Mouse (Mus musculus) kidney, embryonic 14.5 days (tissue): ENCODE measurements around the gene Zfp523. TPM values are rescaled to one million over a fixed set of nuclear protein-coding genes. Genes with fewer than 3 reads are reported as not detected.

Experiments
- ATAC-seq: fragments of 200-750 bp; cut with Nextera tagmentation; 2 replicates; pipeline ENCODE4 v1.8.0; 2017; ENCODE audit warnings: moderate number of reproducible peaks, mild to moderate bottlenecking, moderate TSS enrichment, moderate library complexity; ENCODE audit not compliant: low FRiP score, low TSS enrichment
- H3K27ac ChIP-seq: fragments of 300-500 bp; sonication (generic); 2 replicates; pipeline ENCODE4 v1.5.1; 2014; ENCODE audit warnings: low read depth, mild to moderate bottlenecking, low read length, moderate library complexity, mixed read lengths
- H3K27me3 ChIP-seq: fragments of 300-500 bp; sonication (generic); 2 replicates; pipeline ENCODE4 v1.6.1; 2014; ENCODE audit warnings: mild to moderate bottlenecking, low read length; ENCODE audit not compliant: control insufficient read depth, insufficient read depth
- H3K36me3 ChIP-seq: fragments of 300-500 bp; sonication (generic); 2 replicates; pipeline ENCODE4 v1.6.1; 2014; ENCODE audit warnings: low read length, mixed read lengths; ENCODE audit not compliant: control insufficient read depth, insufficient read depth
- H3K4me1 ChIP-seq: fragments of 300-500 bp; sonication (generic); 2 replicates; pipeline ENCODE4 v1.6.1; 2014; ENCODE audit warnings: low read length, mixed read lengths; ENCODE audit not compliant: control insufficient read depth, insufficient read depth
- H3K4me2 ChIP-seq: fragments of 300-500 bp; sonication (generic); replicated peaks from 2 replicates; pipeline ENCODE4 v1.6.1; 2014; ENCODE audit warnings: low read depth, mild to moderate bottlenecking, low read length
- H3K4me3 ChIP-seq: fragments of 300-500 bp; sonication (generic); 2 replicates; pipeline ENCODE4 v1.5.1; 2014; ENCODE audit warnings: mild to moderate bottlenecking, low read length
- H3K9ac ChIP-seq: fragments of 300-500 bp; sonication (generic); 2 replicates; pipeline ENCODE4 v1.6.1; 2014; ENCODE audit warnings: low read depth, mild to moderate bottlenecking, low read length, moderate library complexity
- H3K9me3 ChIP-seq: fragments of 300-500 bp; sonication (generic); 2 replicates; pipeline ENCODE4 v1.6.1; 2016; ENCODE audit warnings: low read length; ENCODE audit not compliant: control insufficient read depth
- WGBS: fragments of 180-500 bp; shearing (Covaris S2); extraction: QIAGEN DNeasy Blood & Tissue Kit; methylation state at CpG from one replicate; pipeline ENCODE4 v1.1.7; 2014; 5-methylcytosine and 5-hydroxymethylcytosine counted together
- polyA plus RNA-seq: library from polyadenylated mRNA; unstranded; fragments of >200 nt; fragmentation: Nextera tagmentation; extraction: Ambion mirVana; gene quantifications from 2 replicates; pipeline ENCODE4 v1.2.1, GENCODE M21; 2014

The Zfp523 gene
- polyA plus RNA-seq, 1 experiment from 2014 or later: 39.7 TPM

DNA sequence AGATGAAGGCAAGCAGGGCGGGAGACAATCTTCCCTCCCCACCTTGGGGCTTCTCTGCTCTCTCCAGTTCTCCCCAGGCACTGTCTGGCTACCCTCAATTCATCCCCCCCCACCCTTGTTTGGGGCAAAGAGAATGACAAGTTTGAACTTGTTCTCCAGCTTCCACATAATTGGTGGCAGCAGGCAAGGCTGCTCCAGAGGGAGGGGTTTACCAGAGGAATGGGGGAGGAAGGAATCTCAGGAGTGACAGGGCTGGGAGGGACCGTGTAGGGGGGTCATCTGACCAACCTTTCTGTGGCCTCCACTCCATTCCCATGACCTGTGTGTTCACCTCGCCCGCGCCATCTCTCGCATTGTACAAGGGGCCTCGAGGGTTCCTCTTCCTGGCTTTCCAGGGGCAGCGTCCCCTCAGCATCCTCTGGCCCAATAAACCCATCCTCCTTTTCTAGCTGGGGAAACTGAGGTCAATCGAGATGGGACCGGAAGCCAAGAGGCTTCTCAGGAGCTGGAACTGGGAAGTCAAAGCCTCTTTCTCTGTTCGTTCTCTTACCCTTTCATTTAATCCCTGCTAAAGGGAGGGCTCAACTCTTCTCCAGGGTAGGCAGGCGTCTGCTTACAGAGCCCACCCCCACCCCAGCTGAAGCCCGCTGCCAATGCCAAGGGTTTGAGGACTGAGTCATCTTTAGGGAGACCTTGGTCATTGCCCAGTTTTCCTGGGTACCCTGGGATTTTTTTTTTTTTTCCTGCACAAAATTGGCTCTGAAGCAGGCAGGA, 36.3 kb upstream of the Zfp523 start:
- 28% methylated on average over 13 of the region's 13 CpGs for WGBS
- H3K4me2 ChIP-seq: peak overlapping the region; percentile 68
- peaks cover 37% of the 10 kb centered on the region for H3K4me1 ChIP-seq
- H3K4me3 ChIP-seq: peak overlapping the region; percentile 59
- no peaks in the 10 kb centered on the region for H3K27me3 ChIP-seq
- no peak for ATAC-seq
- 0 out of 2 replicates have a peak overlapping the region, but pooled peaks have one; percentile 71 for H3K9ac ChIP-seq
- H3K36me3 ChIP-seq: no peaks in the 10 kb centered on the region
- peak overlapping the region; percentile 88 for H3K27ac ChIP-seq
- H3K9me3 ChIP-seq: no peaks in the 10 kb centered on the region

DNA sequence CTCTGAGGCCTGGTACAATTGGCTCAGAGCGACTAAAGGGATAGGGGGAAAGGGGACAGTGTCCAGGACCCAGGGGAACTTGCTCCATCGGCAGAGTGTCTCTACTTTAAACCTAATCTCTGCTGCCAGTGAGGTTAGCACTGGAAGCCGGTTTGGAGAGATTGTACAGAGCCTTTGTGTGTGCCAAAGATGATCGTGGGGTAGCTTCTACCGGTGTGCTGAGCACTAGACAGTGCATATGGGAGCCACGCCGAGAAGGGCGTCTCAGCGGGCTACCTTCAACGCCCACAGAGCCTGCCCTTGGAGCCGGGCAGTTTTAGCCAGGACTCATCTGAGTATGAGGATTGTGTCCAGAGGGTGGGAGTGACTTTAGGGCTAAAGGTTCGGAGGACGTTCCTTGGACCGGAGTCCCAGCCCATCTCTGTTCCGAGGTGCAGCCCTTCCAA, 35.7 kb upstream of the Zfp523 start:
- peak overlapping the region; percentile 59 for H3K4me3 ChIP-seq
- peak overlapping the region; percentile 88 for H3K27ac ChIP-seq
- H3K4me2 ChIP-seq: peak overlapping the region; percentile 68
- WGBS: 2% methylated on average over 15 of the region's 15 CpGs
- peak overlapping the region; percentile 71 for H3K9ac ChIP-seq
- no peaks in the 10 kb centered on the region for H3K9me3 ChIP-seq
- no peak for ATAC-seq
- H3K27me3 ChIP-seq: no peaks in the 10 kb centered on the region
- peaks cover 41% of the 10 kb centered on the region for H3K4me1 ChIP-seq
- no peaks in the 10 kb centered on the region for H3K36me3 ChIP-seq

DNA sequence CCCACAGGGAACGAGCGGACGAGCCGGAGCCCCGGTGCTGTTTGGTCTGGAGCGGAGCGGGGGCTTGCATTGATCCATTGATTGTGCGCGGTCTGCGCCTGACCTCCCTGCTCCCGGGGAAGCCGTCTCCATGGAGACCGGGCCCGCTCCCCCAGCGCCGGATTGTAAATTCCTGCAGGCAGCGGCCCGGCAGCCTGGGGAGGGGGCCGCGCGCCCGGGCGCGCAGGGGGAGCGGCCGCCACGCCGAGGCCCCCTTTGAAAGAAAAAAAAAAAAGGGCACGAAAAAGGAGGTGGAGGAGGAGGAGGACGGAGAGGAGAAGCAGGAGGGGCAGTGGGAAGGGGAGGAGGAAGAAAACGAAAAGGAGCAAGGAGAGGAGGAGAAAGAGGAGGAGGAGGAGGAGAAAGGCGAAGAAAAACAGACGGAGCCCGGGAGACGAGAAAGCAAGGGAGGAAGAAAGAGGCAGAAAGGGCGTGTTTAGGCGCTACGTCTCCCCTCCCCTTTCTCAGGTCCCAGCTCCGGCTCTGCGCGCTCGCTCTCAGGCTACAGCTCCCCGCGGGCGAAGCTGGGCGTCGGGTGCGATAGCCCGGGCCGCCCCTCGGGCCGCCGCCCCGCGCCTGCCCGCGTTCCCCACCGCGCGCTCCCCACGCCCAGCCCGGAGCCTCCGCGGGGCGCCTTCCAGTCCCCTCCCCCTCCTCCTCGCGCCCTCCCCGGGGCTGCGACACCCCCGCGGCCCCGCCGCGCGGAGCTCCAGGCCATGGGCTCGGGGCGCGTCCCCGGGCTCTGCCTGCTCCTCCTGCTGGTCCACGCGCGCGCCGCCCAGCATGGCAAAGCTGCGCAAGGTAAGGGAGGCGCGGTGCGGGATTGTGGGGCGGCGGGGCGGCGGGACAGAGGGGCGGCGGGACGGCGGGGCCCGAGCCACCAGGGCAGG, 34.9 kb upstream of the Zfp523 start, which contains the start of gene Scube3:
TSS of gene Scube3 (plus strand) at position 371 of the 929 bp plus-strand sequence.
- H3K4me3 ChIP-seq: peak within 1 kb of the TSS; percentile 59
- peak; percentile 30; the same call in 1 of the 2 replicates for ATAC-seq
- under 1% methylated on average over 56 of the region's 97 CpGs for WGBS
- H3K4me2 ChIP-seq: peak within 1 kb of the TSS; percentile 68
- H3K4me1 ChIP-seq: peaks cover 45% of the 10 kb centered on the region
- peak within 1 kb of the TSS; percentile 88 for H3K27ac ChIP-seq
- H3K36me3 ChIP-seq: no peaks in the 10 kb centered on the region
- H3K9me3 ChIP-seq: no peaks in the 10 kb centered on the region
- H3K9ac ChIP-seq: peak within 1 kb of the TSS; percentile 71
- no peaks in the 10 kb centered on the region for H3K27me3 ChIP-seq

DNA sequence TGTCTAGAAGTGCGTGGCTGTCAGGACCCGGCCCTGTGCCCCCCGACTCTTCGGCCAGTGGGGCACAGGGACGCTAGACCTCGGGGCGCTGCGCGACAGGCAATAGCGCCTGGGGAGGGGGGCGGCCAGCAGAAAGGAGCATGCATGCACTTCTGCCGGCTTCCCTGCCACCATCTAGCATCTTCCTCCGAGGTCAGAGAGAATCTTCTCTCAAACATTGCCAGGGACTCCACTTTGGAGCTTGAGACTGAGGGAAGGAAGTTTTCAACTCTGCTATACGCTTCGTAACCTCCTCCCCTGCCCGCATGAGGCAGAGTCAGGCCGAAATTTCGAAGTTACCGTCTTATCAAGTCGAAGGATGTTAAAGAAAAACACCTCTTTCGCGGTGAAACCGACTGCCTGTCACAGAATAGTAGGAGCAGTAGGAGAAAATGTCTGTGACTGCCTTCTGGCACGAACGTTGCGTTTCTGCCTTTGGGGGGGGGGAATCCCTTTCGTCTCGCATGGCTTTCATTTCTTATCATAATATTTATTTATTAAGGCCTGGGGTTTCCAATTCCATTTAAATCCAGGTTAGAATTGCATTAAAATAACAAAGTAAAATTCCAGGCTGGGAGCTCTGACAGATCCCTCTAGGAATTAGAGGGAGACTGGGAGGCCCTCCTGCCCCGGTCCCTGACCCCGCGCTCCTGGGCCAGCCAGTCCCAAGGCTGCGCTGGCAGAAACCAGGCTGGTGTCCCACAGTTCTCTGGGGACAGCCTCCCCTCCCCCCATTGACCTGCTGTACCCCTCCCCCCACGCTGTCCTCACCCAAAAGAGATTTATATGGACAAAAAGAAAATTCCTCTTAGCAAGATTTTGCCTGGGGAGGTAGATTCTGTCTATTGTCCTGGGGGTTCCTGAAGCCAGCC, 34.0 kb upstream of the Zfp523 start:
- Histone ChIP-seq H3K9me3 (no peaks in the 10 kb centered on the region), H3K4me1 (peaks cover 47% of the 10 kb centered on the region), H3K27ac (peak overlapping the region; percentile 88), H3K36me3 (no peaks in the 10 kb centered on the region), H3K27me3 (no peaks in the 10 kb centered on the region), H3K4me2 (peak overlapping the region; percentile 68), H3K4me3 (peak overlapping the region; percentile 59), H3K9ac (peak overlapping the region; percentile 71)
- WGBS: under 1% methylated on average over 29 of the region's 33 CpGs
- no peak for ATAC-seq

DNA sequence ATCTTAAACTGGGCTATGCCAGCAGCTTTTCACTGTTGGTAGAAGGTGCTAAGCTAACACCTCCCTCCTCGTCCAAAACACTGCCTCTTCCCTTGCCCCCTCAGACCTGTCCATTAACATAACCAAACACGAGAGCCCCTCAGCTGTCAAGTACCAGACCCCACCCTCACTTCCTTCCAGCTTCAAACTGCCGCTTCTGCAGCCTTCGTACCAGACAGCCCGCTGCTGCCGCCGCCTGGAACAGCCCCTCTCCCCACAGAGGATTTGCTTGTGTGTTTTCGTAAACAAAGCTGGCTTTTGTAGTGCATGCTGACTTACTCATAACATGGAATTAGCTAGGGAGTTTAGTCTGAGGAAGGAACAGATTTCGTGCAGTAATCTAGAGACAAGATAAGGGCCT, 33.2 kb upstream of the Zfp523 start:
- peak overlapping the region; percentile 59 for H3K4me3 ChIP-seq
- peak overlapping the region; percentile 28; the same call in 1 of the 2 replicates for H3K9ac ChIP-seq
- 3% methylated on average over 9 of the region's 9 CpGs for whole genome bisulfite sequencing
- no peak overlapping the region for H3K27ac ChIP-seq
- H3K36me3 ChIP-seq: no peaks in the 10 kb centered on the region
- no peak for ATAC-seq
- peak overlapping the region; percentile 68 for H3K4me2 ChIP-seq
- peaks cover 47% of the 10 kb centered on the region for H3K4me1 ChIP-seq
- no peaks in the 10 kb centered on the region for H3K9me3 ChIP-seq
- H3K27me3 ChIP-seq: no peaks in the 10 kb centered on the region

DNA sequence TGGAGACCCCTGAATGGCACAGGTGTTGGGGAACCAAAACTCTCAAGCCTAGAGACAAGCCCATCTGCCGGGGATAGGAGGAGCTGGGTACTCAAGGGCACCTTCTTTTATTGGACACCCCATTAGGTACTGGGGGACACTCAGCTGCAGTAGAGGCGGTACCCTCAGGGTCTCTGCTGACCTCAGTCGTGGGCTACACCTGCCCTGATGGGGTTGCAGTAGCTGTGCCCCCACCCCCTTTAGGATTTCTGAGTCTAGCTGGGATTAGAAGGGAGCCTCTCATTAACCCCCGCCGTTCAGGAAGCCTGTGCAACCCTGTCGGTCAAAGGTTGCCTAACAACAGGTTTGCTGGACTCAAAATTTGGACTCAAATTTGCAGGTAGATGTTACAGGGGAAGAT, 32.7 kb upstream of the Zfp523 start:
- H3K9me3 ChIP-seq: no peaks in the 10 kb centered on the region
- no peak for ATAC-seq
- no peaks in the 10 kb centered on the region for H3K36me3 ChIP-seq
- peaks cover 48% of the 10 kb centered on the region for H3K4me1 ChIP-seq
- WGBS: 9% methylated on average over 6 of the region's 6 CpGs
- peak overlapping the region; percentile 68 for H3K4me2 ChIP-seq
- H3K9ac ChIP-seq: peak overlapping the region; percentile 28
- H3K27ac ChIP-seq: no peak overlapping the region
- no peaks in the 10 kb centered on the region for H3K27me3 ChIP-seq
- H3K4me3 ChIP-seq: peak overlapping the region; percentile 59

DNA sequence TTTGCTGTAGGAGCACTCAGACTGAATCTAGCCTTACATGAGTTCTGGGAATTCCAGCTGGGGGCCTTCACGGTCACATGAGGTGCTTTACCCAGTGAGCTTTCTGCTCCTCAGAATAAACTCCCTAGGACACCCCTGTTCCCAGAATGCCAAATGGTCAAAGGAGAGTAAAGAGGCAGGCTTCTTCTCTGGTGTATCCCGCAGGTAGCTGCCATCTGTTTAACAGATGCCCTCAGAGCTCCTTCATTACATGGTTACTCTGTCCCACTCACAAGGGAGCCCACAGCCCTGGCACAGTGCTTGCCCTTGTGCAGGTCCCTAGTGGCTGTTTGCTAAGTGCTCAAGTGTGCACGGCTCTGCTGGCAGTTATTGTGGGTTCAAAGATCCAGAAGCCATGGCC, 28.6 kb upstream of the Zfp523 start:
- Histone ChIP-seq H3K27ac (no peak overlapping the region), H3K4me3 (no peak overlapping the region), H3K27me3 (no peaks in the 10 kb centered on the region), H3K4me2 (no peak overlapping the region), H3K36me3 (peaks cover 6% of the 10 kb centered on the region), H3K9me3 (no peaks in the 10 kb centered on the region), H3K4me1 (peaks cover 43% of the 10 kb centered on the region), H3K9ac (no peak overlapping the region)
- no peak for ATAC-seq
- 70% methylated on average over 3 of the region's 3 CpGs for WGBS

DNA sequence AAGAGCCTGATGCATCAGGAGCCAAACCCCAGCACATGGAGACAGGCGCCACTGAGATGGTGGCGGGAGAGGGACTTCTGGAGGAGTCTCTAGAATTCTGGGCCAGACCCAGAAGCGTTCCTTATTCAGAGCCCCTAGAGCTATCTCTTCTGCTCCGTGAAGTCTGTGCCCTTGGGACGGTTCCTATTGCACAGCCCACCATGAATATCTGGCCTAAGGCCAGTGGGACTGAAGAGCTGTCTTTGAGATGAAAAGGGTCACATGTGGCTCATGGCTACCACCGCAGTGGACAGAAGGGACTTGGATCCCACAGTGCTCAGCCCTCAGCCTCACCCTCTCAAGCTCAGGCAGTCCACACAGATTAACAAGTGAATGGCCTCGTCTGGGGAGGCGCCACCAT, 27.2 kb upstream of the Zfp523 start:
- peaks cover 30% of the 10 kb centered on the region for H3K4me1 ChIP-seq
- H3K9ac ChIP-seq: no peak overlapping the region
- 83% methylated on average over 8 of the region's 8 CpGs for WGBS
- ATAC-seq: no peak
- H3K9me3 ChIP-seq: no peaks in the 10 kb centered on the region
- H3K4me3 ChIP-seq: no peak overlapping the region
- no peak overlapping the region for H3K27ac ChIP-seq
- no peak overlapping the region for H3K4me2 ChIP-seq
- no peaks in the 10 kb centered on the region for H3K27me3 ChIP-seq
- peaks cover 10% of the 10 kb centered on the region for H3K36me3 ChIP-seq
